Mouse (Mus musculus): ENCODE measurements at regions not wholly inside any gene's neighbourhood (a gene's known extent, or its start where the extent isn't known, plus 50 kb on each side); places are given as distances from the start of the nearest gene placed in this dataset.
A peak's percentile ranks its signal among the peaks of the same experiment; 100 is the strongest.

DNA sequence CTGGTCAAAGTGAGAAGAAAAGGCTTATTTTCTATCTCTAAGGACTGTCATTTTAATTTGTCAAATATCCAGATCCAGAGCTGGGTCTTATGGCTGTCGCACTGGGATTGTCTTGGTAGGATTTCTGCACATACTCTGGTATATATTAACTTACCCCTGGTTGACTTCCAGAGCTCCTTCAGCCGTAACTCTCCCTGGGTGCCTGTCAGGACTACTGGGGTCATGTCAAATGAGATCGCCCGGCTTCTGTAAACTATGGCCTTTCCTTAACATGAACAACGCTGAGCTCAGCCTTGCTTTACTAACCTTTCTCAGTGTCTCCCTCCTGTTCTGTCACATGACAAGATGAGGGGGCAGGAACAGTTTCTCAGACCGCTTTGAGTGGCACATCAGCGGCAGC is 88.1 kb downstream of the Lrrc30 start:
- 91% methylated on average over 7 of the region's 7 CpGs for WGBS

DNA sequence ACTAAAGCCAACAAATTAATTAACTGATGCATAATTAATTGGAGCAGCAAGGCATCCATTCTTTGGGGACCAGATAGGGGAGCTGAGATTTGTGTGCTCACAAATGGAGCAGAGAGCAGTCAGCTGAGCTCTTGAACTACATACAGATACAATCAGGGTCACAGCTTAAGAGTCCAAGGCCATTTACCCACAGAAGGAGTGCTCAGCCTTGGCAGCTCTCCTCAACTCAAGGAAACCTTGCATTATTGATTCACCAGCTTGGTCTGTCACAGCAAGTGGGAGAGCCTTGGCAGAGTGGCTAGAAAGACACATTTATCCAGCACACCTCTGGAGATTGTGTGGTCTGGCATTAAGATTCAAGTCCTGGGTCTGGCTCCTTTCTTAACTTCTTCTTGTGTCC is 100.2 kb downstream of the Lrrc30 start:
- DNase-seq (ENCODE audit: low spot score) (no peak), ATAC-seq (no peak)
- Histone ChIP-seq H3K4me3 (ENCODE audit: low read depth, low read length) (no peak overlapping the region), H3K9ac (ENCODE audit: low read length) (no peak overlapping the region), H3K9me3 (replicated peaks; ENCODE audit: control insufficient read depth, low read length) (no peaks in the 10 kb centered on the region), H3K4me2 (ENCODE audit: low read length) (no peak overlapping the region), H3K36me3 (ENCODE audit: control insufficient read depth, insufficient read depth, low read length) (no peaks in the 10 kb centered on the region), H3K4me1 (ENCODE audit: control insufficient read depth, insufficient read depth, low read length) (no peaks in the 10 kb centered on the region), H3K27ac (ENCODE audit: low read depth, low read length) (no peak overlapping the region), H3K27me3 (replicated peaks; ENCODE audit: control insufficient read depth, insufficient read depth, low read length) (no peaks in the 10 kb centered on the region)

More for the DNA sequence above, 88.1 kb downstream of the Lrrc30 start:
- Histone ChIP-seq H3K4me2 (ENCODE audit: low read length) (no peak overlapping the region), H3K4me3 (ENCODE audit: low read depth, low read length) (no peak overlapping the region), H3K4me1 (ENCODE audit: control insufficient read depth, insufficient read depth, low read length) (no peaks in the 10 kb centered on the region), H3K27ac (ENCODE audit: low read depth, low read length) (no peak overlapping the region), H3K27me3 (replicated peaks; ENCODE audit: control insufficient read depth, insufficient read depth, low read length) (no peaks in the 10 kb centered on the region), H3K9me3 (replicated peaks; ENCODE audit: control insufficient read depth, low read length) (no peaks in the 10 kb centered on the region), H3K36me3 (ENCODE audit: control insufficient read depth, insufficient read depth, low read length) (no peaks in the 10 kb centered on the region), H3K9ac (ENCODE audit: low read length) (no peak overlapping the region)
- no peak for ATAC-seq
- no peak for DNase-seq (ENCODE audit: low spot score)

DNA sequence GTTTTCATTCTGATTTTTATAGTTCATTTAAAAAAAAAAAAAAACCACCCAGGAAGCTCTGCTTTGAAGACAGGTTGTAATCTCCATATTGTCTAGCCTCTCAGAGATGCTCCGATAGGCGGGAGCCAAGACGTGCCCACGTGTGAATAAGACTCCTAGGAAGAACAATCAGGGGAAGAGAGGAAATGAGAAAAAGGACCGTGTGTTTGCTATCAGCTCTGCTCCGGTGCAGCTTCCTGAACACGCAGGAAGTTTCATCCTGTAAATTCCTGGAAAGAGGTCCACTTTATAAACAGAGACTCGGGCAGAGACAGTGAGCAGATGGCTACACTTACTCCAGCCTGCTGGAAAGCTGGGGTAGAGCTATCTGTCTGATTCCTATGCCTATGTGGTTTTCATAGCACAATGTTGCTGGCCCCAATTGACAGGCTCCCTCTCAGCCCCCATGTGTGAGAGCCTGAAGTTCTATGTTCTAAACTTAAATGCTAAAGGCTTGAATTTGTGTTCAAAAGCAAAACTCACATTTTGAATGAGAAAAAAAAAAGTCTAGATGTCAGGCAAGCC is 111.6 kb downstream of the Lrrc30 start:
- no peaks in the 10 kb centered on the region for H3K27me3 ChIP-seq (replicated peaks; ENCODE audit: control insufficient read depth, insufficient read depth, low read length)
- no peak overlapping the region for H3K4me3 ChIP-seq (ENCODE audit: low read depth, low read length)
- WGBS = 85% methylated on average over 8 of the region's 8 CpGs
- no peaks in the 10 kb centered on the region for H3K9me3 ChIP-seq (replicated peaks; ENCODE audit: control insufficient read depth, low read length)
- no peaks in the 10 kb centered on the region for H3K4me1 ChIP-seq (ENCODE audit: control insufficient read depth, insufficient read depth, low read length)
- H3K4me2 ChIP-seq (ENCODE audit: low read length) = no peak overlapping the region
- H3K36me3 ChIP-seq (ENCODE audit: control insufficient read depth, insufficient read depth, low read length) = no peaks in the 10 kb centered on the region
- DNase-seq (ENCODE audit: low spot score) (no peak), ATAC-seq (no peak)
- H3K27ac ChIP-seq (ENCODE audit: low read depth, low read length) = no peak overlapping the region
- no peak overlapping the region for H3K9ac ChIP-seq (ENCODE audit: low read length)

DNA sequence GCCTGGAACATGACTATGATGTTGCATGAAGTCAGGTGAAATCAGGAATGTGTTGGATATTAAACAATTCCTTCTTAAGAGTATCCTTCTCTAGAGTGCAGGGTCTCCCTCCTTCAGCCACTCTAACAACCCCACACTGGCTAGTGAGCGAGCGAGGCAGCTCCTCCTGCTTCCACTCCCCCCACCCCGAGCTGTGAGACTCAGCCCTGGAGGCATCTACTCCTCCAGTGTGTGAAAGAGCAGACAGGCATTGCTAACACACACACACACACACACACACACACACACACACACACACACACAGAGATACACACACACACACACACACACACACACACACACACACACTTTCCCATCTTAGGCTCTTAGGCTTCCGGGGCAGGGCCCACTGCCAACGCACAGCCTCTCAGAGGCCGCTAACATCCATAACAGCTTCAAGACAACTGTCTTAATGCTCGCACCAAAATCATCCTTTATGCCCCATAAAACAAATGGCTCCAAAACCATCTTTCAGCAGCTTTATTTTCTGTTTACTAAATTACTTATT is 116.8 kb downstream of the Lrrc30 start:
- Histone ChIP-seq H3K27me3 (replicated peaks; ENCODE audit: control insufficient read depth, insufficient read depth, low read length) (no peaks in the 10 kb centered on the region), H3K9ac (ENCODE audit: low read length) (no peak overlapping the region), H3K27ac (ENCODE audit: low read depth, low read length) (no peak overlapping the region), H3K36me3 (ENCODE audit: control insufficient read depth, insufficient read depth, low read length) (no peaks in the 10 kb centered on the region), H3K4me1 (ENCODE audit: control insufficient read depth, insufficient read depth, low read length) (no peaks in the 10 kb centered on the region), H3K4me3 (ENCODE audit: low read depth, low read length) (no peak overlapping the region), H3K9me3 (replicated peaks; ENCODE audit: control insufficient read depth, low read length) (no peaks in the 10 kb centered on the region), H3K4me2 (ENCODE audit: low read length) (no peak overlapping the region)
- WGBS = 83% methylated on average over 7 of the region's 7 CpGs
- ATAC-seq = no peak
- DNase-seq (ENCODE audit: low spot score) = no peak

DNA sequence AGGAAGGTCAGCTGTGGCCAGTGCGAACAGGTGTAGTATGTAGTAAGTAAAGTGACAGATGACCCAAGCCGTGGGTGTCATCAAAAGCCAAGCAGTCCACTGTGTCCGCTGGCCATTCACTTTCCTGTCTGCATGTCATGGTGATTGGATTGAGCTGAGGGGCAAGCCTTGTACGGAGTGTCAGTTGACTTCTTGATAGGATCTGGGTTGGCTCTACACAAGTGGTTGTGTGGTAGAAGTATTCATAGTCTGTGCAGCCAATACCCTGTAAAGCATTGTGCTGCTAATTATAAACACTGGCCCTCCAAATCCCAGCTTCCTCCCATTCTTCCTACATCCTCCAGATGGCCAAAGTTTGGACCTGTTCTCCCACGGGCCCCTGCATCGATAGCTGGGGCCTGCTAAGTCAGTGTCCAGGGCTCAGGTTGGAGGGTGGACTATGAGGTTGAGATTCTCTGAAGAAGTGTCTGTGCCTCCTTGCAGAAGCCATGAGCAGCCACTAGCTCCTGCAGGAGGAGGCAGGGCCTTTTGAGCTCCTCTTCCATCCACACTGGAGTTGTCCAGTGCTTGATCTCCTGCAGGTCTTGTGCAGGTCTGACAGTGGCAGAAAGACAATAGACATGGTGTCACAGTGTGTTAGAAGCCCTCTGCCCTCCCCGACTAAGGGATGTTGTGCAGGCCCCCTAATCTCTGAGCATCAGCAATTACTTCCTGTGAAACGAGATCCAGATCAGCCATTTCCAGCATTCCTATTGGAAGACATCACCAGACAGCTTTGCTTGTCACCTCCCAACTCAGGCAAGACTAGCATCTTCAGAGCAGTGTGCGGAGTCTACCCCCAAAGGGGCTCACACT is 117.9 kb downstream of the Lrrc30 start:
- no peak for ATAC-seq
- Histone ChIP-seq H3K27ac (ENCODE audit: low read depth, low read length) (peak overlapping the region; percentile 48; the same call in 1 of the 2 replicates), H3K9me3 (replicated peaks; ENCODE audit: control insufficient read depth, low read length) (no peaks in the 10 kb centered on the region), H3K9ac (ENCODE audit: low read length) (no peak overlapping the region), H3K4me1 (ENCODE audit: control insufficient read depth, insufficient read depth, low read length) (no peaks in the 10 kb centered on the region), H3K4me3 (ENCODE audit: low read depth, low read length) (no peak overlapping the region), H3K27me3 (replicated peaks; ENCODE audit: control insufficient read depth, insufficient read depth, low read length) (no peaks in the 10 kb centered on the region), H3K4me2 (ENCODE audit: low read length) (no peak overlapping the region), H3K36me3 (ENCODE audit: control insufficient read depth, insufficient read depth, low read length) (no peaks in the 10 kb centered on the region)
- no peak for DNase-seq (ENCODE audit: low spot score)
- 70% methylated on average over 9 of the region's 9 CpGs for WGBS

DNA sequence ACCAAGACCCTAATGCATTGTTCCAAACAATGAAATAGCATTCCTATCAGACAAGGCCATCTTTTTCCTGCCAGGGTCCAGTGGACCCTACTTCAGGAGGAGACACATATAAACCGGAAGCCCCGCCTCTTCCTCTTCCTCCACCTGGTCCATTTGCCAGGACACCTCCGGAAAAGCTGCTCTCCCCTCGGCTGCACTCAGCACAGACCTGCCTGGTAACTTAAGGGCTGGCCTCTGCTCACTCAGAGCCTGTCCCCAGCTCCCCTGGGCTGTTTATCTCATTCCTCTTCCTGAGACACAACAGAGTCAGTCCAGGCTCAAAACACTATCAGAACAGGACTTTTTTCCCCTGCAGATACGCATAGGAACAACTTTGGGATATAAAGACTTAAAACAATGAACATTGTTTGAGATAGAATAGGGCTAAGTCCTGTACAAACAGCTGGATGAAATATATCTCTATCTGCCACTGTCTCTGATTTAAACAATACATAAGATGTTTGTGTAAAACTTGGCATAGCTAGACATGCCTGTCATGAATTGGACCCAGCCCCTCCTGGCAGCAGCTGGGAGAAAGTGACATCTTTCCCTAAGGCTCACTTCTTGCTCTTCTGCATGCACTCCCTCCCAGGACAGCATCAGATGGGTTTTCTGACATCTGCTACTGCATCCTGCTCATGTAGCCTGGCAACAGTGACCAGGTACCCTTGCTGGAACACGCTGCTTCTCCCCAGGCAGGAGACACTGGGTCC is 119.6 kb downstream of the Lrrc30 start:
- H3K9ac ChIP-seq (ENCODE audit: low read length) = no peak overlapping the region
- ATAC-seq (no peak), DNase-seq (ENCODE audit: low spot score) (no peak)
- no peak overlapping the region for H3K4me3 ChIP-seq (ENCODE audit: low read depth, low read length)
- no peaks in the 10 kb centered on the region for H3K4me1 ChIP-seq (ENCODE audit: control insufficient read depth, insufficient read depth, low read length)
- no peak overlapping the region for H3K4me2 ChIP-seq (ENCODE audit: low read length)
- no peaks in the 10 kb centered on the region for H3K9me3 ChIP-seq (replicated peaks; ENCODE audit: control insufficient read depth, low read length)
- H3K27me3 ChIP-seq (replicated peaks; ENCODE audit: control insufficient read depth, insufficient read depth, low read length) = no peaks in the 10 kb centered on the region
- 76% methylated on average over 6 of the region's 6 CpGs for WGBS
- H3K36me3 ChIP-seq (ENCODE audit: control insufficient read depth, insufficient read depth, low read length) = no peaks in the 10 kb centered on the region
- H3K27ac ChIP-seq (ENCODE audit: low read depth, low read length) = no peak overlapping the region

DNA sequence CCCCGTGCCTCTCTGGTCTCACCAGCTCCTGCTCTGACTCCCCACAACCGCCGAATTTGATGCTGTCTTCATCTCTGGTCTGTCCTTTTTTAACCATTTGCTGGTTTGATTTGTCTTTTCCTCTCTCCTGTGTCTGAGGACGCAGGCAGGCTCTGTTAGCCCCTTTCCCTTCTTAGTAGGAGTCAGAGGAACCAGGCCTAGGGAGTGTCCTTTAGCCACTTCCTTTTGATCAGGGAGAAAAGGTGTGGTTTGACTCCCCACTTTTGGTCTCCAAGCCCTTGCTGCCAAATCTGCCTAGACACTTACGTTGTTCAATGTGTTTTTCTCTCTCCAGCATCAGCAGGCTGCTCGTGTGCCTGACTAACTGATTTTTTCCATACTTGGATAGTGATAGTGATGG is 120.5 kb downstream of the Lrrc30 start:
- 77% methylated on average over 6 of the region's 6 CpGs for WGBS
- Histone ChIP-seq H3K4me2 (ENCODE audit: low read length) (no peak overlapping the region), H3K4me1 (ENCODE audit: control insufficient read depth, insufficient read depth, low read length) (no peaks in the 10 kb centered on the region), H3K9ac (ENCODE audit: low read length) (no peak overlapping the region), H3K4me3 (ENCODE audit: low read depth, low read length) (no peak overlapping the region), H3K36me3 (ENCODE audit: control insufficient read depth, insufficient read depth, low read length) (no peaks in the 10 kb centered on the region), H3K9me3 (replicated peaks; ENCODE audit: control insufficient read depth, low read length) (no peaks in the 10 kb centered on the region), H3K27ac (ENCODE audit: low read depth, low read length) (no peak overlapping the region), H3K27me3 (replicated peaks; ENCODE audit: control insufficient read depth, insufficient read depth, low read length) (no peaks in the 10 kb centered on the region)
- DNase-seq (ENCODE audit: low spot score) = no peak
- ATAC-seq = no peak

DNA sequence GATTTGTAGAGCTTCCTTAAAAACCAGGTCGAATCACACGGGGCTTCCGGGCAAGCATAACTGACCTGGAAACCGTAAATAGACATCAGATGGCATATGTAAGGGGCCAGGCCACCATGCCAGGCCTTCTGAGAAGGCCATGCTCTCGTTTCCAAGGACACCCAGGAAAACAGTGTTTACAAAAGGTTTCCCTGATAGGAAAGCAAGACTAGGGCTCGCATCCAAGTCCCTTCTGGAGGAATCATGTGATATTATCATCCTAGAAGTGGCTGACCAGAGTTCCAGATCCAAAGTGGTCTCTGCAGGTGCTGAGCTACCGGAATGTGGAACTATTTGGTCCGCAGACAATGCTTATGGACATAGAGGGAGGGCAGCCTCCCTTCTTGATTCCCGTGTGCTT is 122.6 kb downstream of the Lrrc30 start:
- no peak overlapping the region for H3K4me3 ChIP-seq (ENCODE audit: low read depth, low read length)
- no peak overlapping the region for H3K27ac ChIP-seq (ENCODE audit: low read depth, low read length)
- DNase-seq (ENCODE audit: low spot score) = no peak
- H3K27me3 ChIP-seq (replicated peaks; ENCODE audit: control insufficient read depth, insufficient read depth, low read length) = no peaks in the 10 kb centered on the region
- no peaks in the 10 kb centered on the region for H3K9me3 ChIP-seq (replicated peaks; ENCODE audit: control insufficient read depth, low read length)
- H3K4me1 ChIP-seq (ENCODE audit: control insufficient read depth, insufficient read depth, low read length) = no peaks in the 10 kb centered on the region
- H3K9ac ChIP-seq (ENCODE audit: low read length) = no peak overlapping the region
- no peak for ATAC-seq
- no peaks in the 10 kb centered on the region for H3K36me3 ChIP-seq (ENCODE audit: control insufficient read depth, insufficient read depth, low read length)
- H3K4me2 ChIP-seq (ENCODE audit: low read length) = no peak overlapping the region
- 89% methylated on average over 9 of the region's 9 CpGs for WGBS
